Mouse (Mus musculus) liver, postnatal 0 days (tissue): ENCODE results near the gene Tmem185b. TPM values are rescaled to one million over a fixed set of nuclear protein-coding genes. Genes with fewer than 3 reads are reported as not detected.

Source experiments
- ATAC-seq: fragments of 200-750 bp; cut with Nextera tagmentation; 2 replicates; pipeline ENCODE4 v1.8.0; 2017; ENCODE audit warnings: mild to moderate bottlenecking, moderate library complexity
- DNase-seq: peaks from one replicate; pipeline ENCODE4 v3.0.0-alpha.2; 2016
- H3K27ac ChIP-seq: fragments of 300-500 bp; sonication (generic); 2 replicates; pipeline ENCODE4 v1.5.1; 2014; ENCODE audit warnings: antibody characterized with exemption, moderate library complexity, mild to moderate bottlenecking, low read depth
- H3K27me3 ChIP-seq: fragments of 300-500 bp; sonication (generic); 2 replicates; pipeline ENCODE4 v1.6.1; 2014; ENCODE audit warnings: low read length, control low read depth, mixed read lengths; ENCODE audit not compliant: insufficient read depth
- H3K36me3 ChIP-seq: fragments of 300-500 bp; sonication (generic); replicated peaks from 2 replicates; pipeline ENCODE4 v1.6.1; 2014; ENCODE audit warnings: mild to moderate bottlenecking, control low read depth, low read length, moderate library complexity, mixed read lengths; ENCODE audit not compliant: insufficient read depth
- H3K4me1 ChIP-seq: fragments of 300-500 bp; sonication (generic); 2 replicates; pipeline ENCODE4 v1.6.1; 2014; ENCODE audit warnings: antibody characterized with exemption, mild to moderate bottlenecking, control low read depth; ENCODE audit not compliant: insufficient read depth
- H3K4me2 ChIP-seq: fragments of 300-500 bp; sonication (generic); 2 replicates; pipeline ENCODE4 v1.6.1; 2014; ENCODE audit warnings: low read depth, mild to moderate bottlenecking, low read length, moderate library complexity, mixed read lengths
- H3K4me3 ChIP-seq: fragments of 300-500 bp; sonication (generic); 2 replicates; pipeline ENCODE4 v1.5.1; 2014; ENCODE audit warnings: low read depth, low read length
- H3K9ac ChIP-seq: fragments of 300-500 bp; sonication (generic); replicated peaks from 2 replicates; pipeline ENCODE4 v1.6.1; 2014; ENCODE audit warnings: mild to moderate bottlenecking, moderate library complexity
- H3K9me3 ChIP-seq: fragments of 300-500 bp; sonication (generic); 2 replicates; pipeline ENCODE4 v1.6.1; 2016; ENCODE audit warnings: mild to moderate bottlenecking, control low read depth, low read length, mixed read lengths
- CTCF ChIP-seq: sonication (generic); IDR thresholded peaks from 2 replicates; pipeline ENCODE4 v1.5.1; 2016; ENCODE audit warnings: antibody characterized with exemption, low read depth
- EP300 ChIP-seq: IDR thresholded peaks from 2 replicates; pipeline ENCODE4 v1.6.1; 2016; ENCODE audit warnings: antibody characterized with exemption, low read depth, mild to moderate bottlenecking
- WGBS: fragments of 180-500 bp; shearing (Covaris S2); extraction: QIAGEN DNeasy Blood & Tissue Kit; methylation state at CpG from one replicate; pipeline ENCODE4 v1.1.7; 2014; ENCODE audit not compliant: insufficient replicate concordance; 5-methylcytosine and 5-hydroxymethylcytosine counted together
- polyA plus RNA-seq: library from polyadenylated mRNA; unstranded; fragments of >200 nt; fragmentation: Nextera tagmentation; extraction: Ambion mirVana; gene quantifications from 2 replicates; pipeline ENCODE4 v1.2.1, GENCODE M21; 2015

Tmem185b gene
- polyA plus RNA-seq, 1 experiment from 2014 or later = 12.7 TPM

DNA sequence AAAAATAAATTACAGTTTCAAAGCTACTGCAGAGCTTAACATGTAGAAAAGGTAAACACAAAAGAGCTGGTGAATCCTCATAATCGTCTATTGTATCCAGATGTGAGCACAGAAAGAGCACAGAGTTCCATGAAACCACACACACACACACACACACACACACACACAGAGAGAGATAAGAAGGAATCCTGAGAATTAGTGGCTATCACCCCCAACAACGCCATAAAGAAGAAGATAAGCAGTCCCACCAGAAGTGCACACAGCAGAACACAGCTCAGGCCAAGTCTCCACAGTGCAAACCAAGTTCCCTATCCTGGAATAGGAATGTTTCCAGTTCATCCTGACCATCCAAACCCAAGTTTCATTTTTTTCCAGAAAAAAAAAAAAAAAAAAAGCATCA, 19.2 kb downstream of the Tmem185b start:
- Histone ChIP-seq H3K4me2 (no peak overlapping the region), H3K4me3 (no peak overlapping the region), H3K27me3 (no peaks in the 10 kb centered on the region), H3K36me3 (no peaks in the 10 kb centered on the region), H3K9me3 (no peaks in the 10 kb centered on the region), H3K9ac (no peak overlapping the region), H3K4me1 (no peaks in the 10 kb centered on the region; the same call in none of the 2 replicates), H3K27ac (no peak overlapping the region)
- DNase-seq = no peak
- no peak for ATAC-seq
- WGBS = 57% methylated on average over 2 of the region's 2 CpGs
- TF ChIP-seq EP300 (no peak), CTCF (no peak)

DNA sequence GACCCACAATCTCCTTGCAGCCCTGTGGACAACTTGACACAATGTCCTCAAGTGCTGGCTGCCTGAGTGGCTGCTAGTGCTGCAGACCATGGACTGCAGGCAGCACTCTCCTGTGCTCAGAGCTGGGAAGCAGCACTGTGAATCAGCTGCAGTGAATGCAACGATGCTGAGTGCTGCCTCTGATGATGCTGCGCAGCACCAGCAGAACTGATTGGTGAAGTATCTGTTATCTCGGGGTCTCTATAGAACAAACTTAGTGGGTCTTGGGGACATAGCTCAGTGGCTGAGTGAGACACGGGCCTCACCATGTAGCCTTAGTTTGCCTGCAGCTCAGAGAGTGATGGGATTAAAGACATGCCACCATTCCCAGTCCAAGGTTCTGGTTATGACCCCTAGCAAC, 19.7 kb downstream of the Tmem185b start:
- no peak overlapping the region for H3K4me2 ChIP-seq
- TF ChIP-seq CTCF (no peak), EP300 (no peak)
- 83% methylated on average over 4 of the region's 4 CpGs for WGBS
- H3K27ac ChIP-seq = no peak overlapping the region
- H3K27me3 ChIP-seq = no peaks in the 10 kb centered on the region
- ATAC-seq (no peak), DNase-seq (no peak)
- H3K36me3 ChIP-seq = no peaks in the 10 kb centered on the region
- H3K4me3 ChIP-seq = no peak overlapping the region
- H3K9me3 ChIP-seq = no peaks in the 10 kb centered on the region
- no peak overlapping the region for H3K9ac ChIP-seq
- H3K4me1 ChIP-seq = no peaks in the 10 kb centered on the region; the same call in none of the 2 replicates

DNA sequence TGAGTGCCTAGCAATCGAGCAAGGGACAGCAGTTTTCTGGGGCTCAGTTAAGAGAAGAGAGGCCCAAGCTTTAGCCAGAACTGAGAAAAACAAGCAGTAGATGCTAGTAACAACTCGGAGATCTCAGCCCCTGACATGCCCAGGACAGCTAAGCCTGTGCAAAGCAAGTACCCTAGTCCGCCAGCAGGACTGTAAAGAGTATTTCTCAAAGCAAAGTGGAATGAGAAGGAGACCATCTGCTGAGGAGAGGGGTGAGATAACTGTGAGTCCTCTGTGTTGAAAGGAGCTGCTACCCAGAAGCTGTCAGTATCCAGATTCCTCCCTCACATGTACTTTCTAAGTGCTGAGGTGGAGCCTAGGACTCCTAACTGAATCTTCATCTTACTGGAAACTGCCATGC, 20.5 kb downstream of the Tmem185b start:
- Histone ChIP-seq H3K4me2 (no peak overlapping the region), H3K4me1 (no peaks in the 10 kb centered on the region; the same call in 1 of the 2 replicates), H3K9me3 (no peaks in the 10 kb centered on the region), H3K27me3 (no peaks in the 10 kb centered on the region), H3K27ac (no peak overlapping the region), H3K36me3 (no peaks in the 10 kb centered on the region), H3K9ac (no peak overlapping the region), H3K4me3 (no peak overlapping the region)
- ATAC-seq (no peak), DNase-seq (no peak)
- 77% methylated on average over 3 of the region's 3 CpGs for WGBS
- TF ChIP-seq EP300 (no peak), CTCF (no peak)

- 65% methylated on average over 7 of the region's 7 CpGs for WGBS
- Histone ChIP-seq H3K4me3 (no peak overlapping the region), H3K27me3 (no peaks in the 10 kb centered on the region), H3K9me3 (no peaks in the 10 kb centered on the region), H3K4me1 (no peaks in the 10 kb centered on the region), H3K4me2 (no peak overlapping the region), H3K9ac (no peak overlapping the region), H3K36me3 (no peaks in the 10 kb centered on the region), H3K27ac (no peak overlapping the region)
- peak; percentile 72 for DNase-seq
- ATAC-seq = peak; percentile 65
- TF ChIP-seq CTCF (peak; percentile 95), EP300 (no peak)
These were observed 22.8 kb downstream of the Tmem185b start for GRCm38 (mm10) chr1:119548668-119549326.

GRCm38 (mm10) chr1:119549327-119549689, 23.3 kb downstream of the Tmem185b start:
- 87% methylated on average over 7 of the region's 7 CpGs for WGBS
- Histone ChIP-seq H3K36me3 (no peaks in the 10 kb centered on the region), H3K9me3 (no peaks in the 10 kb centered on the region), H3K4me1 (no peaks in the 10 kb centered on the region), H3K4me2 (no peak overlapping the region), H3K27ac (no peak overlapping the region), H3K4me3 (no peak overlapping the region), H3K9ac (no peak overlapping the region), H3K27me3 (no peaks in the 10 kb centered on the region)
- ATAC-seq (no peak), DNase-seq (no peak)
- TF ChIP-seq CTCF (no peak), EP300 (no peak)

GRCm38 (mm10) chr1:119550064-119550463, 24.1 kb downstream of the Tmem185b start:
- Histone ChIP-seq H3K27ac (no peak overlapping the region), H3K36me3 (no peaks in the 10 kb centered on the region), H3K4me2 (no peak overlapping the region), H3K9ac (no peak overlapping the region), H3K4me1 (no peaks in the 10 kb centered on the region), H3K9me3 (no peaks in the 10 kb centered on the region), H3K4me3 (no peak overlapping the region), H3K27me3 (no peaks in the 10 kb centered on the region)
- no peak for DNase-seq
- no peak for ATAC-seq
- 90% methylated on average over 2 of the region's 2 CpGs for WGBS
- TF ChIP-seq EP300 (no peak), CTCF (no peak)
